Mouse (Mus musculus) heart, embryonic 10.5 days (tissue): ENCODE results near the gene Hspa12a. TPM values are rescaled to one million over a fixed set of nuclear protein-coding genes. Genes with fewer than 3 reads are reported as not detected.

Experiments used
- DNase-seq: peaks from one replicate; pipeline ENCODE4 v3.0.0-alpha.2; 2017; ENCODE audit warnings: low spot score
- H3K27ac ChIP-seq: fragments of 300-500 bp; sonication (generic); 2 replicates; pipeline ENCODE4 v1.5.1; 2016; ENCODE audit warnings: mild to moderate bottlenecking
- H3K27me3 ChIP-seq: fragments of 300-500 bp; sonication (generic); 2 replicates; pipeline ENCODE4 v1.6.1; 2016; ENCODE audit warnings: mild to moderate bottlenecking; ENCODE audit not compliant: poor library complexity, insufficient read depth, severe bottlenecking
- H3K36me3 ChIP-seq: fragments of 300-500 bp; sonication (generic); 2 replicates; pipeline ENCODE4 v1.6.1; 2016; ENCODE audit warnings: mild to moderate bottlenecking, moderate library complexity
- H3K4me1 ChIP-seq: fragments of 300-500 bp; sonication (generic); 2 replicates; pipeline ENCODE4 v1.6.1; 2016; ENCODE audit warnings: mild to moderate bottlenecking
- H3K4me3 ChIP-seq: fragments of 300-500 bp; sonication (generic); 2 replicates; pipeline ENCODE4 v1.5.1; 2016; ENCODE audit warnings: mild to moderate bottlenecking, moderate library complexity
- H3K9me3 ChIP-seq: fragments of 300-500 bp; sonication (generic); 2 replicates; pipeline ENCODE4 v1.6.1; 2016; ENCODE audit warnings: mild to moderate bottlenecking, moderate library complexity
- WGBS: fragments of 180-500 bp; shearing (Covaris S2); methylation state at CpG from one replicate; pipeline ENCODE4 v1.1.7; 2016; 5-methylcytosine and 5-hydroxymethylcytosine counted together
- polyA plus RNA-seq: library from polyadenylated mRNA; unstranded; fragments of >200 nt; fragmentation: Nextera tagmentation; extraction: Ambion mirVana; gene quantifications from 2 replicates; pipeline ENCODE4 v1.2.1, GENCODE M21; 2016

Gene Hspa12a
- polyA plus RNA-seq, 1 experiment from 2014 or later = 4.9 TPM

- 85% methylated on average over 12 of the region's 12 CpGs for WGBS
- H3K4me1 ChIP-seq = peaks cover 10% of the 10 kb centered on the region
- H3K9me3 ChIP-seq = no peaks in the 10 kb centered on the region
- H3K36me3 ChIP-seq = peaks cover 8% of the 10 kb centered on the region
- no peaks in the 10 kb centered on the region for H3K27me3 ChIP-seq
- no peak overlapping the region for H3K27ac ChIP-seq
- no peak overlapping the region for H3K4me3 ChIP-seq
- no peak for DNase-seq
These were observed 148.3 kb downstream of the Hspa12a start for GRCm38 (mm10) chr19:58795114-58795669.

- Histone ChIP-seq H3K4me1 (peaks cover 10% of the 10 kb centered on the region), H3K27me3 (no peaks in the 10 kb centered on the region), H3K4me3 (no peak within 1 kb of the TSS), H3K9me3 (no peaks in the 10 kb centered on the region), H3K36me3 (peaks cover 2% of the 10 kb centered on the region), H3K27ac (peak within 1 kb of the TSS; percentile 56; the same call in 1 of the 2 replicates)
- 51% methylated on average over 10 of the region's 10 CpGs for WGBS
- no peak for DNase-seq
These were observed 149.2 kb downstream of the Hspa12a start, which contains the start of gene 1700019N19Rik for GRCm38 (mm10) chr19:58794284-58794683. Gene 1700019N19Rik, minus strand, starts transcription at chr19:58794461.

- Histone ChIP-seq H3K36me3 (no peaks in the 10 kb centered on the region), H3K4me1 (peaks cover 11% of the 10 kb centered on the region), H3K27ac (no peak overlapping the region), H3K9me3 (no peaks in the 10 kb centered on the region), H3K4me3 (no peak overlapping the region), H3K27me3 (no peaks in the 10 kb centered on the region)
- no peak for DNase-seq
- WGBS = 70% methylated on average over 11 of the region's 11 CpGs
These were observed 154.3 kb downstream of the Hspa12a start for GRCm38 (mm10) chr19:58789194-58789593.

GRCm38 (mm10) chr19:58783938-58784337 lies 159.5 kb downstream of the Hspa12a start:
- Histone ChIP-seq H3K27ac (no peak overlapping the region), H3K9me3 (no peaks in the 10 kb centered on the region), H3K4me3 (no peak overlapping the region), H3K4me1 (peaks cover 14% of the 10 kb centered on the region; the same call in 1 of the 2 replicates), H3K36me3 (no peaks in the 10 kb centered on the region), H3K27me3 (no peaks in the 10 kb centered on the region)
- 56% methylated on average over 7 of the region's 7 CpGs for WGBS
- no peak for DNase-seq

GRCm38 (mm10) chr19:58781566-58781965 lies 161.9 kb downstream of the Hspa12a start:
- Histone ChIP-seq H3K4me1 (peaks cover 7% of the 10 kb centered on the region; the same call in 1 of the 2 replicates), H3K36me3 (no peaks in the 10 kb centered on the region), H3K9me3 (no peaks in the 10 kb centered on the region), H3K4me3 (no peak overlapping the region), H3K27me3 (no peaks in the 10 kb centered on the region), H3K27ac (no peak overlapping the region)
- 67% methylated on average over 4 of the region's 4 CpGs for WGBS
- DNase-seq = no peak

GRCm38 (mm10) chr19:58776461-58776860 lies 167.0 kb downstream of the Hspa12a start:
- WGBS = 69% methylated on average over 5 of the region's 5 CpGs
- no peaks in the 10 kb centered on the region for H3K27me3 ChIP-seq
- no peaks in the 10 kb centered on the region for H3K36me3 ChIP-seq
- H3K4me3 ChIP-seq = no peak overlapping the region
- H3K4me1 ChIP-seq = no peaks in the 10 kb centered on the region
- DNase-seq = no peak
- no peaks in the 10 kb centered on the region for H3K9me3 ChIP-seq
- no peak overlapping the region for H3K27ac ChIP-seq

- WGBS = 97% methylated on average over 6 of the region's 6 CpGs
- Histone ChIP-seq H3K36me3 (no peaks in the 10 kb centered on the region), H3K27me3 (peaks cover 15% of the 10 kb centered on the region), H3K4me3 (no peak overlapping the region), H3K9me3 (no peaks in the 10 kb centered on the region), H3K4me1 (peaks cover 9% of the 10 kb centered on the region), H3K27ac (no peak overlapping the region)
- no peak for DNase-seq
These were observed 176.1 kb downstream of the Hspa12a start for GRCm38 (mm10) chr19:58767329-58767728.

GRCm38 (mm10) chr19:58762848-58763541 lies 180.5 kb downstream of the Hspa12a start:
- Histone ChIP-seq H3K9me3 (no peaks in the 10 kb centered on the region), H3K4me1 (peaks cover 14% of the 10 kb centered on the region), H3K27ac (peak overlapping the region; percentile 67; the same call in 1 of the 2 replicates), H3K36me3 (no peaks in the 10 kb centered on the region), H3K4me3 (peak overlapping the region; percentile 24; the same call in 1 of the 2 replicates), H3K27me3 (peaks cover 20% of the 10 kb centered on the region)
- peak; percentile 85 for DNase-seq
- 6% methylated on average over 12 of the region's 12 CpGs for WGBS

- Histone ChIP-seq H3K27me3 (peaks cover 20% of the 10 kb centered on the region), H3K9me3 (no peaks in the 10 kb centered on the region), H3K4me1 (peaks cover 14% of the 10 kb centered on the region), H3K36me3 (no peaks in the 10 kb centered on the region), H3K4me3 (no peak overlapping the region), H3K27ac (no peak overlapping the region)
- 15% methylated on average over 6 of the region's 6 CpGs for WGBS
- no peak for DNase-seq
These were observed 181.1 kb downstream of the Hspa12a start for GRCm38 (mm10) chr19:58762316-58762715.

- Histone ChIP-seq H3K4me1 (peaks cover 14% of the 10 kb centered on the region), H3K27me3 (peaks cover 16% of the 10 kb centered on the region), H3K9me3 (no peaks in the 10 kb centered on the region), H3K36me3 (no peaks in the 10 kb centered on the region), H3K4me3 (no peak within 1 kb of the TSS), H3K27ac (no peak within 1 kb of the TSS)
- WGBS = 59% methylated on average over 9 of the region's 9 CpGs
- DNase-seq = no peak
These were observed 184.0 kb downstream of the Hspa12a start, which contains the start of gene Pnliprp2 for GRCm38 (mm10) chr19:58759423-58759822. Gene Pnliprp2, plus strand, starts transcription at chr19:58759719.

GRCm38 (mm10) chr19:58758871-58759270 lies 184.6 kb downstream of the Hspa12a start:
- Histone ChIP-seq H3K36me3 (no peaks in the 10 kb centered on the region), H3K27ac (no peak overlapping the region), H3K4me1 (peaks cover 14% of the 10 kb centered on the region), H3K9me3 (no peaks in the 10 kb centered on the region), H3K27me3 (peaks cover 14% of the 10 kb centered on the region), H3K4me3 (no peak overlapping the region)
- no peak for DNase-seq
- 88% methylated on average over 4 of the region's 4 CpGs for WGBS

- no peaks in the 10 kb centered on the region for H3K27me3 ChIP-seq
- H3K27ac ChIP-seq = no peak overlapping the region
- no peaks in the 10 kb centered on the region for H3K36me3 ChIP-seq
- no peaks in the 10 kb centered on the region for H3K4me1 ChIP-seq
- 67% methylated on average over 2 of the region's 2 CpGs for WGBS
- peak; percentile 52 for DNase-seq
- H3K9me3 ChIP-seq = no peaks in the 10 kb centered on the region
- no peak overlapping the region for H3K4me3 ChIP-seq
These were observed 191.9 kb downstream of the Hspa12a start for GRCm38 (mm10) chr19:58751504-58751903.

- Histone ChIP-seq H3K27ac (no peak overlapping the region), H3K27me3 (no peaks in the 10 kb centered on the region), H3K4me1 (no peaks in the 10 kb centered on the region), H3K9me3 (no peaks in the 10 kb centered on the region), H3K36me3 (no peaks in the 10 kb centered on the region), H3K4me3 (no peak overlapping the region)
- no peak for DNase-seq
- WGBS = 73% methylated on average over 2 of the region's 2 CpGs
These were observed 192.6 kb downstream of the Hspa12a start for GRCm38 (mm10) chr19:58750822-58751221.
